Mouse (Mus musculus): Measurements from ENCODE around the gene Ier3. TPM values are rescaled to one million over a fixed set of nuclear protein-coding genes. Genes with fewer than 3 reads are reported as not detected.

Gene Ier3
- polyA plus RNA-seq, 1 experiment from 2014 or later, result 7.5 TPM

GRCm38 (mm10) chr17:35868165-35868820 lies 46.8 kb downstream of the Ier3 start:
- peak overlapping the region; percentile 95 for H3K9ac ChIP-seq
- no peak for DNase-seq (ENCODE audit: low spot score)
- H3K9me3 ChIP-seq (ENCODE audit: control insufficient read depth, low read length), result no peaks in the 10 kb centered on the region
- peak overlapping the region; percentile 99 for H3K4me2 ChIP-seq (replicated peaks)
- peaks cover 65% of the 10 kb centered on the region for H3K4me1 ChIP-seq (replicated peaks; ENCODE audit: control insufficient read depth, insufficient read depth, low read length)
- peak overlapping the region; percentile 75 for H3K4me3 ChIP-seq (replicated peaks; ENCODE audit: low read length)
- H3K36me3 ChIP-seq (replicated peaks; ENCODE audit: control insufficient read depth, insufficient read depth), result peaks cover 15% of the 10 kb centered on the region
- no peaks in the 10 kb centered on the region for H3K27me3 ChIP-seq (ENCODE audit: control insufficient read depth, insufficient read depth, low read length)
- no peak for ATAC-seq (ENCODE audit: low FRiP score)
- peak overlapping the region; percentile 98 for H3K27ac ChIP-seq
- WGBS, result 36% methylated on average over 17 of the region's 17 CpGs

GRCm38 (mm10) chr17:35868961-35869345 lies 47.5 kb downstream of the Ier3 start:
- H3K4me2 ChIP-seq (replicated peaks), result peak overlapping the region; percentile 99
- ATAC-seq (ENCODE audit: low FRiP score) (no peak), DNase-seq (ENCODE audit: low spot score) (no peak)
- H3K27me3 ChIP-seq (ENCODE audit: control insufficient read depth, insufficient read depth, low read length), result no peaks in the 10 kb centered on the region
- no peaks in the 10 kb centered on the region for H3K9me3 ChIP-seq (ENCODE audit: control insufficient read depth, low read length)
- peaks cover 69% of the 10 kb centered on the region for H3K4me1 ChIP-seq (replicated peaks; ENCODE audit: control insufficient read depth, insufficient read depth, low read length)
- WGBS, result 8% methylated on average over 7 of the region's 7 CpGs
- peak overlapping the region; percentile 75 for H3K4me3 ChIP-seq (replicated peaks; ENCODE audit: low read length)
- H3K36me3 ChIP-seq (replicated peaks; ENCODE audit: control insufficient read depth, insufficient read depth), result peaks cover 21% of the 10 kb centered on the region
- peak overlapping the region; percentile 98 for H3K27ac ChIP-seq
- H3K9ac ChIP-seq, result peak overlapping the region; percentile 95

- H3K4me1 ChIP-seq (replicated peaks; ENCODE audit: control insufficient read depth, insufficient read depth, low read length), result peaks cover 67% of the 10 kb centered on the region
- WGBS, result 2% methylated on average over 7 of the region's 7 CpGs
- H3K36me3 ChIP-seq (replicated peaks; ENCODE audit: control insufficient read depth, insufficient read depth), result peaks cover 26% of the 10 kb centered on the region
- no peaks in the 10 kb centered on the region for H3K27me3 ChIP-seq (ENCODE audit: control insufficient read depth, insufficient read depth, low read length)
- peak overlapping the region; percentile 75 for H3K4me3 ChIP-seq (replicated peaks; ENCODE audit: low read length)
- H3K9me3 ChIP-seq (ENCODE audit: control insufficient read depth, low read length), result no peaks in the 10 kb centered on the region
- peak overlapping the region; percentile 98 for H3K27ac ChIP-seq
- peak overlapping the region; percentile 99 for H3K4me2 ChIP-seq (replicated peaks)
- ATAC-seq (ENCODE audit: low FRiP score), result no peak
- H3K9ac ChIP-seq, result peak overlapping the region; percentile 95
- DNase-seq (ENCODE audit: low spot score), result peak; percentile 33
These were observed 48.0 kb downstream of the Ier3 start for GRCm38 (mm10) chr17:35869346-35870067.

GRCm38 (mm10) chr17:35870151-35870883 lies 48.8 kb downstream of the Ier3 start:
- no peak for DNase-seq (ENCODE audit: low spot score)
- ATAC-seq (ENCODE audit: low FRiP score), result no peak
- peak overlapping the region; percentile 95 for H3K9ac ChIP-seq
- no peaks in the 10 kb centered on the region for H3K9me3 ChIP-seq (ENCODE audit: control insufficient read depth, low read length)
- 71% methylated on average over 9 of the region's 9 CpGs for WGBS
- peak overlapping the region; percentile 98 for H3K27ac ChIP-seq
- peak overlapping the region; percentile 75 for H3K4me3 ChIP-seq (replicated peaks; ENCODE audit: low read length)
- H3K4me2 ChIP-seq (replicated peaks), result peak overlapping the region; percentile 99
- peaks cover 35% of the 10 kb centered on the region for H3K36me3 ChIP-seq (replicated peaks; ENCODE audit: control insufficient read depth, insufficient read depth)
- peaks cover 59% of the 10 kb centered on the region for H3K4me1 ChIP-seq (replicated peaks; ENCODE audit: control insufficient read depth, insufficient read depth, low read length)
- no peaks in the 10 kb centered on the region for H3K27me3 ChIP-seq (ENCODE audit: control insufficient read depth, insufficient read depth, low read length)

GRCm38 (mm10) chr17:35870884-35871696 lies 49.6 kb downstream of the Ier3 start:
- Histone ChIP-seq H3K4me2 (replicated peaks) (peak overlapping the region; percentile 99), H3K36me3 (replicated peaks; ENCODE audit: control insufficient read depth, insufficient read depth) (peaks cover 41% of the 10 kb centered on the region), H3K4me1 (replicated peaks; ENCODE audit: control insufficient read depth, insufficient read depth, low read length) (peaks cover 58% of the 10 kb centered on the region), H3K27ac (peak overlapping the region; percentile 98; the same call in 1 of the 2 replicates), H3K9me3 (ENCODE audit: control insufficient read depth, low read length) (no peaks in the 10 kb centered on the region), H3K9ac (peak overlapping the region; percentile 95), H3K4me3 (replicated peaks; ENCODE audit: low read length) (peak overlapping the region; percentile 75), H3K27me3 (ENCODE audit: control insufficient read depth, insufficient read depth, low read length) (no peaks in the 10 kb centered on the region)
- DNase-seq (ENCODE audit: low spot score) (no peak), ATAC-seq (ENCODE audit: low FRiP score) (no peak)
- WGBS, result 92% methylated on average over 8 of the region's 8 CpGs

Small RNAs within 50 kb of the gene (microRNA-seq; reads per million reads assigned to microRNA genes)
- gene Gm28033, result 0.48 reads per million

Other genes with a start within 250 kb of the Ier3 start
- not detected in 2 replicates for gene Sfta2, start 220.1 kb upstream of the Ier3 start, polyA plus RNA-seq (2014; fragmentation: Nextera tagmentation; extraction: Ambion mirVana)
- not detected in 2 replicates for gene Gm9573, start 195.0 kb upstream of the Ier3 start, polyA plus RNA-seq (2014; fragmentation: Nextera tagmentation; extraction: Ambion mirVana)
- gene Mucl3, start 178.0 kb upstream of the Ier3 start, polyA plus RNA-seq (2014; fragmentation: Nextera tagmentation; extraction: Ambion mirVana), result 0.09 TPM in 1 of 2 replicates, not detected in the other
- gene Vars2, start 154.1 kb upstream of the Ier3 start, polyA plus RNA-seq (2014; fragmentation: Nextera tagmentation; extraction: Ambion mirVana), result 14.8 and 14.9 TPM in 2 replicates
- 21.3 and 22.8 TPM in 2 replicates for gene Gtf2h4, start 147.9 kb upstream of the Ier3 start, polyA plus RNA-seq (2014; fragmentation: Nextera tagmentation; extraction: Ambion mirVana)
- 62.7 and 72.5 TPM in 2 replicates for gene Ddr1, start 117.1 kb upstream of the Ier3 start, polyA plus RNA-seq (2014; fragmentation: Nextera tagmentation; extraction: Ambion mirVana)
- gene Flot1, start 1.5 kb downstream of the Ier3 start, polyA plus RNA-seq (2014; fragmentation: Nextera tagmentation; extraction: Ambion mirVana), result 86.3 and 96.6 TPM in 2 replicates
- gene Tubb5, start 16.6 kb downstream of the Ier3 start, polyA plus RNA-seq (2014; fragmentation: Nextera tagmentation; extraction: Ambion mirVana), result 1,664 and 1,709 TPM in 2 replicates
- 9.2 and 10.7 TPM in 2 replicates for gene Mdc1, start 19.8 kb downstream of the Ier3 start, polyA plus RNA-seq (2014; fragmentation: Nextera tagmentation; extraction: Ambion mirVana)
- 18.2 and 20.3 TPM in 2 replicates for gene Nrm, start 39.6 kb downstream of the Ier3 start, polyA plus RNA-seq (2014; fragmentation: Nextera tagmentation; extraction: Ambion mirVana)
- 18.8 and 20.7 TPM in 2 replicates for gene Ppp1r18, start 43.9 kb downstream of the Ier3 start, polyA plus RNA-seq (2014; fragmentation: Nextera tagmentation; extraction: Ambion mirVana)
- gene Dhx16, start 58.1 kb downstream of the Ier3 start, polyA plus RNA-seq (2014; fragmentation: Nextera tagmentation; extraction: Ambion mirVana), result 25.8 and 29.0 TPM in 2 replicates
- gene 2310061I04Rik, start 75.7 kb downstream of the Ier3 start, polyA plus RNA-seq (2014; fragmentation: Nextera tagmentation; extraction: Ambion mirVana), result 55.3 and 57.5 TPM in 2 replicates
- gene Atat1, start 88.4 kb downstream of the Ier3 start, polyA plus RNA-seq (2014; fragmentation: Nextera tagmentation; extraction: Ambion mirVana), result 387 and 408 TPM in 2 replicates
- gene Mrps18b, start 94.7 kb downstream of the Ier3 start, polyA plus RNA-seq (2014; fragmentation: Nextera tagmentation; extraction: Ambion mirVana), result 61.4 and 63.6 TPM in 2 replicates
- gene Ppp1r10, start 94.8 kb downstream of the Ier3 start, polyA plus RNA-seq (2014; fragmentation: Nextera tagmentation; extraction: Ambion mirVana), result 34.8 and 37.9 TPM in 2 replicates
- gene Abcf1, start 148.1 kb downstream of the Ier3 start, polyA plus RNA-seq (2014; fragmentation: Nextera tagmentation; extraction: Ambion mirVana), result 65.5 and 74.9 TPM in 2 replicates
- gene Gnl1, start 158.2 kb downstream of the Ier3 start, polyA plus RNA-seq (2014; fragmentation: Nextera tagmentation; extraction: Ambion mirVana), result 46.8 and 52.2 TPM in 2 replicates
- gene Prr3, start 158.6 kb downstream of the Ier3 start, polyA plus RNA-seq (2014; fragmentation: Nextera tagmentation; extraction: Ambion mirVana), result 70.4 and 83.1 TPM in 2 replicates
- gene H2-T24, start 198.9 kb downstream of the Ier3 start, polyA plus RNA-seq (2014; fragmentation: Nextera tagmentation; extraction: Ambion mirVana), result 9.1 and 11.7 TPM in 2 replicates
- gene H2-T23, start 211.2 kb downstream of the Ier3 start, polyA plus RNA-seq (2014; fragmentation: Nextera tagmentation; extraction: Ambion mirVana), result 3.0 and 4.1 TPM in 2 replicates
- 7.2 and 8.0 TPM in 2 replicates for gene H2-T22, start 221.1 kb downstream of the Ier3 start, polyA plus RNA-seq (2014; fragmentation: Nextera tagmentation; extraction: Ambion mirVana)
- not detected in 2 replicates for gene Gm6034, start 221.3 kb downstream of the Ier3 start, polyA plus RNA-seq (2014; fragmentation: Nextera tagmentation; extraction: Ambion mirVana)
- gene Gm11127, start 236.7 kb downstream of the Ier3 start, polyA plus RNA-seq (2014; fragmentation: Nextera tagmentation; extraction: Ambion mirVana), result 0.25 TPM in 1 of 2 replicates, not detected in the other